Mouse (Mus musculus): ENCODE results near the gene Itprid2. TPM values are rescaled to one million over a fixed set of nuclear protein-coding genes. Genes with fewer than 3 reads are reported as not detected.
A peak's percentile ranks its signal among the peaks of the same experiment; 100 is the strongest.
"Not testable (repeated sequence)": the region's sequence is repeated elsewhere in the genome, so short reads cannot be mapped to it uniquely, and the experiment has no call there.

Gene Itprid2
- polyA plus RNA-seq (2017; shearing (Covaris generic)) = 1 to 10 TPM; 3.9 to 4.9 (median 4.5) TPM

- ATAC-seq = peak; percentile 89
Observed at GRCm38 (mm10) chr2:79634528-79635400, at the start of gene Itprid2. Gene Itprid2 (plus strand): TSS chr2:79635352.

- ATAC-seq = no peak
Observed at GRCm38 (mm10) chr2:79596177-79596576, 39.0 kb upstream of the Itprid2 start.

- ATAC-seq = no peak
Observed at GRCm38 (mm10) chr2:79597090-79597489, 38.1 kb upstream of the Itprid2 start.

- ATAC-seq = not testable (repeated sequence)
Observed at GRCm38 (mm10) chr2:79601109-79601508, 34.0 kb upstream of the Itprid2 start.

GRCm38 (mm10) chr2:79601691-79602116 lies 33.4 kb upstream of the Itprid2 start:
- ATAC-seq = no peak

GRCm38 (mm10) chr2:79602306-79602705 lies 32.8 kb upstream of the Itprid2 start:
- ATAC-seq = no peak

GRCm38 (mm10) chr2:79603363-79603762 lies 31.8 kb upstream of the Itprid2 start:
- ATAC-seq = no peak

GRCm38 (mm10) chr2:79606033-79606432 lies 29.1 kb upstream of the Itprid2 start:
- no peak for ATAC-seq

- ATAC-seq = no peak
Observed at GRCm38 (mm10) chr2:79607181-79607580, 28.0 kb upstream of the Itprid2 start.

- ATAC-seq = no peak
Observed at GRCm38 (mm10) chr2:79608301-79609074, 26.7 kb upstream of the Itprid2 start.

GRCm38 (mm10) chr2:79610894-79611293 lies 24.3 kb upstream of the Itprid2 start:
- no peak for ATAC-seq

- no peak for ATAC-seq
Observed at GRCm38 (mm10) chr2:79618145-79618544, 17.0 kb upstream of the Itprid2 start.

- ATAC-seq = no peak
Observed at GRCm38 (mm10) chr2:79618614-79619568, 16.3 kb upstream of the Itprid2 start.

- ATAC-seq = no peak
Observed at GRCm38 (mm10) chr2:79623256-79623655, 11.9 kb upstream of the Itprid2 start.

GRCm38 (mm10) chr2:79627624-79628023 lies 7.5 kb upstream of the Itprid2 start:
- no peak for ATAC-seq

- ATAC-seq = no peak
Observed at GRCm38 (mm10) chr2:79630231-79630630, 4.9 kb upstream of the Itprid2 start.

- peak; percentile 38 for ATAC-seq
Observed at GRCm38 (mm10) chr2:79635426-79636291, 507 bp downstream of the Itprid2 start.

GRCm38 (mm10) chr2:79638924-79639323 lies 3.8 kb downstream of the Itprid2 start:
- no peak for ATAC-seq

GRCm38 (mm10) chr2:79646237-79646688 lies 11.1 kb downstream of the Itprid2 start:
- ATAC-seq = peak; percentile 76

GRCm38 (mm10) chr2:79647094-79647493 lies 11.9 kb downstream of the Itprid2 start:
- no peak for ATAC-seq

- no peak for ATAC-seq
Observed at GRCm38 (mm10) chr2:79647728-79648127, 12.6 kb downstream of the Itprid2 start.
